Mouse (Mus musculus) forebrain, embryonic 11.5 days (tissue): ENCODE measurements around the gene Kcnk15. TPM values are rescaled to one million over a fixed set of nuclear protein-coding genes. Genes with fewer than 3 reads are reported as not detected.
A peak's percentile ranks its signal among the peaks of the same experiment; 100 is the strongest.

Experiments
- ATAC-seq: fragments of 200-750 bp; cut with Nextera tagmentation; replicated peaks from 2 replicates; pipeline ENCODE4 v1.8.0; 2017; ENCODE audit warnings: moderate TSS enrichment; ENCODE audit not compliant: low FRiP score
- DNase-seq: peaks from one replicate; pipeline ENCODE4 v3.0.0-alpha.2; 2017; ENCODE audit warnings: low spot score
- H3K27ac ChIP-seq: fragments of 300-500 bp; sonication (generic); 2 replicates; pipeline ENCODE4 v1.5.1; 2014; ENCODE audit warnings: low read depth, low read length
- H3K27me3 ChIP-seq: fragments of 300-500 bp; sonication (generic); 2 replicates; pipeline ENCODE4 v1.6.1; 2014; ENCODE audit warnings: mild to moderate bottlenecking, low read length, mixed read lengths; ENCODE audit not compliant: control insufficient read depth, insufficient read depth
- H3K36me3 ChIP-seq: fragments of 300-500 bp; sonication (generic); 2 replicates; pipeline ENCODE4 v1.6.1; 2014; ENCODE audit warnings: mild to moderate bottlenecking, low read length, moderate library complexity, mixed read lengths; ENCODE audit not compliant: control insufficient read depth, insufficient read depth
- H3K4me1 ChIP-seq: fragments of 300-500 bp; sonication (generic); replicated peaks from 2 replicates; pipeline ENCODE4 v1.6.1; 2014; ENCODE audit warnings: low read length, mixed read lengths; ENCODE audit not compliant: control insufficient read depth, insufficient read depth
- H3K4me2 ChIP-seq: fragments of 300-500 bp; sonication (generic); 2 replicates; pipeline ENCODE4 v1.6.1; 2014; ENCODE audit warnings: low read depth, mild to moderate bottlenecking, low read length, moderate library complexity, mixed read lengths; ENCODE audit not compliant: severe bottlenecking
- H3K4me3 ChIP-seq: fragments of 300-500 bp; sonication (generic); 2 replicates; pipeline ENCODE4 v1.5.1; 2014; ENCODE audit warnings: low read depth, low read length
- H3K9ac ChIP-seq: fragments of 300-500 bp; sonication (generic); 2 replicates; pipeline ENCODE4 v1.6.1; 2014; ENCODE audit warnings: low read length
- H3K9me3 ChIP-seq: fragments of 300-500 bp; sonication (generic); 2 replicates; pipeline ENCODE4 v1.6.1; 2016; ENCODE audit warnings: low read length, mixed read lengths; ENCODE audit not compliant: control insufficient read depth
- WGBS: fragments of 180-500 bp; shearing (Covaris S2); extraction: QIAGEN DNeasy Blood & Tissue Kit; methylation state at CpG from one replicate; pipeline ENCODE4 v1.1.7; 2014; 5-methylcytosine and 5-hydroxymethylcytosine counted together
- polyA plus RNA-seq: library from polyadenylated mRNA; unstranded; fragments of >200 nt; fragmentation: Nextera tagmentation; extraction: Ambion mirVana; gene quantifications from 2 replicates; pipeline ENCODE4 v1.2.1, GENCODE M21; 2014

Gene Kcnk15
- polyA plus RNA-seq, result not detected in 2 replicates

DNA sequence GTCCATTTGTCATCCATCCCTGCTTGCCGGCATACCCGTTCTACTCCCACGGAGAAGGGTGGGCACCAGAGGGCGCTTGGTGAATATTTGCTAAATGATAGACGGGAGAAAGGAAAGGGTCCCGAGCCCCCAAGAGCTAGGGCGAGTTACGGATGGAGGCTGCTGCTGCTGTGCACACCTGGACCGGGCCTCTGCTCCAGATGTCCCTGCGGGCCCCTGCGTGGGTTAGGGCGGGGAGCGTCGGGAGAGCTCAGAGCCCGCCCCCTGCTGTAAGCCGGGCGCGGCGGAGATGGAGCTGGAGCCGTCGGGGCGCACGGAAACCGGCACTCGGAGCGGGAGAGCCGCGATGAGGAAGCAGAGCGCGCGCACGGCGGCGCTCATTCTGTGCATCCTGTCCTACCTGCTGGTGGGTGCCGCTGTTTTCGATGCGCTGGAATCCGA lies at the start of gene Kcnk15:
TSS of gene Kcnk15 (plus strand) at position 191 of the 441 bp plus-strand sequence.
- no peaks in the 10 kb centered on the region for H3K36me3 ChIP-seq

DNA sequence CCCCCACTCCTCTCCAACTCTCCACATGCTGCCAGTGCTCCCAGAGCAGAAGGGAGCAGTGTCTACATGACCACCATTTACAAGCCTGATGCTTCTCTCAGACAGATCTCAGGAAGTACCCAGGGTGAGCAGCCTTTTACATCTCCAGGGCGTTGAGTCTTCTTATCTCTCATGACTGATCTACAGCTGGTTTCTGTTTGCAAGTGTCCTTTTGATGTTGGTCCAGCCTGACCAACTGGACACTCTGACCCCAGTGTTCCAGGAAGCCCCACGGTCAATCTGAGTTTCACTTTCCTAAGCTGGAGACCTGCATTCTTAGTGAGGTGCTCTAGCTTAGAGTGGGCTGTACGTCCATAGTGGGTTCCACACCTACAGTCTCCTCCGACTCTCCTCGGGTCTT lies 49.6 kb upstream of the Kcnk15 start:
- Histone ChIP-seq H3K36me3 (no peaks in the 10 kb centered on the region), H3K9me3 (no peaks in the 10 kb centered on the region), H3K27me3 (no peaks in the 10 kb centered on the region), H3K27ac (no peak overlapping the region), H3K9ac (no peak overlapping the region), H3K4me3 (no peak overlapping the region), H3K4me1 (no peaks in the 10 kb centered on the region), H3K4me2 (no peak overlapping the region)
- no peak for DNase-seq
- no peak for ATAC-seq
- 74% methylated on average over 5 of the region's 5 CpGs for WGBS

More for the DNA sequence above, at the start of gene Kcnk15:
- peak within 1 kb of the TSS; percentile 15; the same call in 1 of the 2 replicates for H3K4me2 ChIP-seq
- no peaks in the 10 kb centered on the region for H3K9me3 ChIP-seq
- H3K9ac ChIP-seq, result no peak within 1 kb of the TSS
- H3K4me1 ChIP-seq, result peaks cover 2% of the 10 kb centered on the region; the same call in 1 of the 2 replicates
- H3K4me3 ChIP-seq, result peak within 1 kb of the TSS; percentile 14; the same call in 1 of the 2 replicates
- no peak for ATAC-seq
- peak; percentile 60 for DNase-seq
- H3K27me3 ChIP-seq, result peaks cover 50% of the 10 kb centered on the region
- 2% methylated on average over 38 of the region's 38 CpGs for WGBS
- H3K27ac ChIP-seq, result no peak within 1 kb of the TSS

DNA sequence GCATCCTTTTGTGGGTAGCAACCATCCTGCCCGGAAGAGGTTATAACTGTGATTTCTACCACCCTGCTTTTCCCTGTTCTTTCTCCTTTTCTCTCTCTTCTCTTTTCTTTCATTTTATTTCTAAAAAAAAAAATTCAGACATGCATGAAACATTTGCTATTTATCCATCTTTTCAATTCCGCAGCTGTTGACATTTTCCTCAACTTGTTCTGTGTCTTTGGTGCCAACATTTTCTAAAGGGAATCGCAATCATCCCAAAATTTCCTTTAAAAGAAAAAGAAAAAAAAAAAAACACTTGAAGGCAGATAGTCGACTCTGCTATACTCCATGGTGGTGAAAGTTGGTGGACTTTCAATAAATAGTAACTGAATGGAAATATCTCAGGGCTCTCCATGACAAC lies 44.3 kb upstream of the Kcnk15 start:
- Histone ChIP-seq H3K4me1 (no peaks in the 10 kb centered on the region), H3K9ac (no peak overlapping the region), H3K27ac (no peak overlapping the region), H3K36me3 (no peaks in the 10 kb centered on the region), H3K27me3 (no peaks in the 10 kb centered on the region), H3K4me3 (no peak overlapping the region), H3K9me3 (no peaks in the 10 kb centered on the region), H3K4me2 (no peak overlapping the region)
- DNase-seq (no peak), ATAC-seq (no peak)
- WGBS, result 91% methylated on average over 4 of the region's 4 CpGs

DNA sequence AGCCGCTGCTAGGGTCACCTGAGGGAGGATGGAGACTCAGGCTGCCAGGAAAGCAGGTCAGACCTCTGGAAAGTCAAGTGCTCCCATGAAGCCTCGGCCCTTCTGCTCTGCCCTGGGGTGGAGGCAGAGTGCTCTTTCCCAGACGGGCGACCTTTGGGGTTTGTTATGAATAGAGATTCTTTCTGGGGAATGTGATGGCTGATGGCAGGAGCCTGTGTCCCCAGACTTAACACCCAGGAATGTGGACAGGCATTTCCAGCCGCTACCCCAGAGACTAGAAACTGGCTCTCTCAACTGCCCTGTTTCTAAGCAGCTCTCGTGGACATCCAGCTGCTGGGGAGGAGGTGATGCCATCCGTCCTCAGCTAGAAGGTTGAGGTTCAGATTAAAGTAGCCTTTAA lies 43.7 kb upstream of the Kcnk15 start:
- no peaks in the 10 kb centered on the region for H3K4me1 ChIP-seq
- 63% methylated on average over 7 of the region's 7 CpGs for WGBS
- no peak overlapping the region for H3K4me2 ChIP-seq
- no peaks in the 10 kb centered on the region for H3K9me3 ChIP-seq
- H3K4me3 ChIP-seq, result no peak overlapping the region
- H3K36me3 ChIP-seq, result no peaks in the 10 kb centered on the region
- H3K27me3 ChIP-seq, result no peaks in the 10 kb centered on the region
- H3K27ac ChIP-seq, result no peak overlapping the region
- ATAC-seq (no peak), DNase-seq (no peak)
- no peak overlapping the region for H3K9ac ChIP-seq

DNA sequence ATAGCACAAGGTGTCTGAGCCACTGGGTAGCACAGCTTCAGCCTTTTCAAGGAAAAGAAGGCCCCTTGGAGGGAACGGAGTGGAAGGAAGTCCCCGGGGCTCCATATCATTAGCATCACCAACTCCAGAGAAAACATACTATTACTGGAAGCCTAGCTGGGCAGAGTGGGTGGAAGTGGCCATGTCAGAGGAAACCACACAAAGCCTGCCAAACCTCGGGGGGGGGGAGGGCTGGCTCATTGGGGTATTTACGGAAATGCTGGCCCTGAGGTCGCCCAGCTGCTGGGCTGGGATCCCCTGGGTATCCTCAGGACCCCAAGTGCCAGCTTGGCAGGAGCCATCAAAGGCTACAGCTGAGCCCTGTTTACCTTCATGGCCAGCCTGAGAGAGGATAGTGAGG lies 40.4 kb upstream of the Kcnk15 start:
- Histone ChIP-seq H3K27ac (no peak overlapping the region), H3K9me3 (no peaks in the 10 kb centered on the region), H3K9ac (no peak overlapping the region), H3K4me2 (no peak overlapping the region), H3K36me3 (no peaks in the 10 kb centered on the region), H3K4me3 (no peak overlapping the region), H3K27me3 (no peaks in the 10 kb centered on the region), H3K4me1 (no peaks in the 10 kb centered on the region)
- no peak for DNase-seq
- 67% methylated on average over 5 of the region's 5 CpGs for WGBS
- ATAC-seq, result no peak

DNA sequence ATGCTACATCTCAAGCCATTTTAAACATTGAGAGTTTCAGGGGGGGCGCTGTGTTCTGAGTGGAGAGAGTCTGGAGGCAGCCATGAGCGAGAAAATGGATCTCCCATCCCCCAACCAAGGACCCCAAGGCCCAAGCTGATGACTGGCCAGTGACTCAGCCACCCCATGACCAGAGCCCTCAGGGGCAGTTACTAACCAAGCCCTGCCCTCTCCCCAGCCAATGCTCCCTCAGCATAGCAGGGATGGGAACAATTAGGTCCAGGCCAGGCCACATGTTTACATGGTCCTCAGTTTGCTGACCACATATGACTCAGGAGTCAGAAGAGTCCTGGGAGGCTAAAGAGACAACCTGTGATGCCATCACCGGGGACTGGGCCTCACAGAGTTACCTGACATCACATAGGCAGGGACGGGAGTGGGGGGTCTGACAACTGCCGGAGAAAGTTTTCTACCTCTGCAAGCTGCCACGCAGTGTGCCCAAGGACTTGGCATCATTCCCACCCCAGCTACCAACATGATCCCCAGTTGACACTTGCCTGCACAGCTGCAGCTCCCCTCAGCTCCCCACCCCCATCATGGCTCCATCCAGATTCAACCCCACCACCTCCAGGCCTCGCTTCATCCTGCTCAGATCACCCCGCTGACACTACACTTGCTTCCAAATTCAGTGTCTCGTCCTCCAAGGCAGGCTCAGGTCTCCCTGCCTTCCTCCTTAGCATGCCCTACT lies 38.5 kb upstream of the Kcnk15 start:
- WGBS, result 89% methylated on average over 9 of the region's 9 CpGs
- no peak overlapping the region for H3K4me2 ChIP-seq
- no peak for ATAC-seq

DNA sequence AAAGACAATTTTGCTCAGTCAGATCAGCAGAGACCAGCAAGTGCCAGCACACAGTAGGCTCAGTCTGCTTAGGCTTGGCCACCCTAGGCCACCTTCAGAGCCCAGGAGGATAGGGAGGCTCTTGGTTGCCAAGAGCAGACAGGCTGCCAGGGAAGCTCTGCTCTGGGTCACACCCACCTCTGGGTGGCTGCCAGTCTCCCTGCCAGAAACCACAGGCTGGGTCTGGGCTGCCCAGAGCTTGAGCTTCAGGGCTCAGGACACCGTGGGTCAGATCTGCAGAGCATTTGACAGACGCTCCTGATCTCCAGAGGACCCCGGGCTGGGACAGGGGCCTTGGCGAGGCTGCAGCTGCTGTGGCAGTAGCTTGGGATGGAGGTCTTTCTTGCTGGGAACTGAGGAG lies 32.8 kb upstream of the Kcnk15 start, which contains the start of gene Ccn5:
TSS of gene Ccn5 (plus strand) at position 255 of the 400 bp plus-strand sequence.
- DNase-seq (no peak), ATAC-seq (no peak)
- 91% methylated on average over 4 of the region's 4 CpGs for WGBS

More for the DNA sequence above, 38.5 kb upstream of the Kcnk15 start:
- H3K27ac ChIP-seq, result no peak overlapping the region
- no peaks in the 10 kb centered on the region for H3K36me3 ChIP-seq
- H3K9ac ChIP-seq, result no peak overlapping the region
- no peak overlapping the region for H3K4me3 ChIP-seq
- no peaks in the 10 kb centered on the region for H3K4me1 ChIP-seq
- H3K9me3 ChIP-seq, result no peaks in the 10 kb centered on the region
- DNase-seq, result no peak
- no peaks in the 10 kb centered on the region for H3K27me3 ChIP-seq

DNA sequence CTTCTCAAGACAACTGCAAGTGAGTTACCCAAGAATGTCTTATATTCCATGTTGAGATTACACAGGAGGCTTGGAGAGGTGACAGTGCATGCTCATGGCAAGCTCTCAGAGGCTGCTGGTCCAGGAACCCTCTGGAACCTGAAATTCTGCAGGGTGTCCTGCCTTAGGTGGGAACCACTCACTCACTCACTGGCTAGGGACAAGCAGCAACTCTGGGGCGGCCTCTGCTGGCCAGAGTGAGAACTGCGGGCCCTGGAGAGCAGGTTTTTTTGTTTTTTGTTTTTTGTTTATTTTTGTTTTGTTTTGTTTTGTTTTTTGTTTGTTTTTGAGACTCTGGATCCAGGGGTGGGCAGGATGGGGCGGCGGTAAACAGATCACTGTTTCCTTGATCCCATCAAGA lies 30.2 kb upstream of the Kcnk15 start:
- Histone ChIP-seq H3K27me3 (no peaks in the 10 kb centered on the region), H3K9ac (no peak overlapping the region), H3K4me3 (no peak overlapping the region), H3K4me2 (no peak overlapping the region), H3K36me3 (no peaks in the 10 kb centered on the region), H3K27ac (no peak overlapping the region), H3K9me3 (no peaks in the 10 kb centered on the region), H3K4me1 (peaks cover 3% of the 10 kb centered on the region; the same call in 1 of the 2 replicates)
- ATAC-seq (no peak), DNase-seq (peak; percentile 81)
- WGBS, result 9% methylated on average over 4 of the region's 4 CpGs

More for the DNA sequence above, 32.8 kb upstream of the Kcnk15 start, which contains the start of gene Ccn5:
- no peaks in the 10 kb centered on the region for H3K36me3 ChIP-seq
- H3K9me3 ChIP-seq, result no peaks in the 10 kb centered on the region
- H3K9ac ChIP-seq, result no peak within 1 kb of the TSS
- H3K27ac ChIP-seq, result no peak within 1 kb of the TSS
- H3K4me1 ChIP-seq, result peaks cover 3% of the 10 kb centered on the region; the same call in 1 of the 2 replicates
- H3K4me2 ChIP-seq, result no peak within 1 kb of the TSS
- H3K4me3 ChIP-seq, result no peak within 1 kb of the TSS
- H3K27me3 ChIP-seq, result no peaks in the 10 kb centered on the region
